Mouse (Mus musculus): ENCODE measurements at regions not wholly inside any gene's neighbourhood (a gene's known extent, or its start where the extent isn't known, plus 50 kb on each side); places are given as distances from the start of the nearest gene placed in this dataset.

DNA sequence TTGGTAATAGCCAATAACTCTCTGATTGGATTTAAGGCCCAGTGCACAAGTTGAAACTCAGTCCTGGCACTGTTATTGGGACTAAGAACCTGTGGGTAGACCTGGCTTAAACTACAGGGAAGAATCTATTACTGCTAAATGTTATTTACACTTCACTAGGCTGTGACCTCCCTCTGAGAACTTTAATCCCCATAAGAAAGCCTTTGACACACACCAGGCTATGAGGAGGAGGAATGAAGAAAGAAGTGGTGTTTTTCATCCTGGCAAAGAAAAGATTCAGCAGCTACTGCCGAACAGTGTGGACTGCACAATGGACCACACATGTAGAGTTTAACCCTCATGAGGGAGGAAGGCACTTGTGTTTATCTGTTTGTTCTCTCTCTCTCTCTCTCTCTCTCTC is 58.2 kb upstream of the Ddhd1 start:
- DNase-seq (ENCODE audit: low read depth, low spot score), result no peak
- no peaks in the 10 kb centered on the region for H3K36me3 ChIP-seq (ENCODE audit: control insufficient read depth in 1 of 2, insufficient read depth in 2 of 2, low read length in 2 of 2)
- no peaks in the 10 kb centered on the region for H3K4me1 ChIP-seq (ENCODE audit: control insufficient read depth in 1 of 2, insufficient read depth in 2 of 2, low read length in 2 of 2)
- no peak for TF ChIP-seq ZKSCAN1 (IDR thresholded peaks at IDR 0.05; ENCODE audit: low read depth, low read length)
- TF ChIP-seq NELFE (IDR thresholded peaks at IDR 0.05; ENCODE audit: low read depth, low read length), result no peak
- no peak for TF ChIP-seq MEF2A (IDR thresholded peaks at IDR 0.05; ENCODE audit: extremely low read depth, insufficient replicate concordance, low read depth, low read length, poor library complexity, severe bottlenecking)
- TF ChIP-seq MYC (IDR thresholded peaks at IDR 0.05; ENCODE audit: low read depth, low read length), result no peak
- TF ChIP-seq GABPA (IDR thresholded peaks at IDR 0.05; ENCODE audit: low read depth, low read length), result no peak
- TF ChIP-seq ZMIZ1 (IDR thresholded peaks at IDR 0.05; ENCODE audit: low read depth, low read length), result no peak
- no peaks in the 10 kb centered on the region for H3K9me3 ChIP-seq (replicated peaks; ENCODE audit: insufficient read depth, low read length)
- H3K9ac ChIP-seq (ENCODE audit: control insufficient read depth, low read depth, low read length, poor library complexity, severe bottlenecking), result no peak overlapping the region
- no peak overlapping the region for H3K4me3 ChIP-seq (ENCODE audit: control insufficient read depth in 1 of 2, insufficient read depth in 1 of 2, low read depth in 2 of 2, low read length in 2 of 2)
- no peaks in the 10 kb centered on the region for H3K27me3 ChIP-seq (ENCODE audit: control insufficient read depth in 1 of 2, insufficient read depth in 2 of 2, low read length in 2 of 2)
- H3K27ac ChIP-seq (ENCODE audit: control insufficient read depth, low read depth, low read length), result no peak overlapping the region
- H3K79me2 ChIP-seq (ENCODE audit: control insufficient read depth, insufficient read depth, low read length, poor library complexity), result no peaks in the 10 kb centered on the region

- Histone ChIP-seq H3K9ac (ENCODE audit: control insufficient read depth, low read depth, low read length, poor library complexity, severe bottlenecking) (no peak overlapping the region), H3K4me1 (ENCODE audit: control insufficient read depth in 1 of 2, insufficient read depth in 2 of 2, low read length in 2 of 2) (no peaks in the 10 kb centered on the region), H3K27ac (ENCODE audit: control insufficient read depth, low read depth, low read length) (no peak overlapping the region), H3K36me3 (ENCODE audit: control insufficient read depth in 1 of 2, insufficient read depth in 2 of 2, low read length in 2 of 2) (no peaks in the 10 kb centered on the region), H3K9me3 (replicated peaks; ENCODE audit: insufficient read depth, low read length) (no peaks in the 10 kb centered on the region), H3K27me3 (ENCODE audit: control insufficient read depth in 1 of 2, insufficient read depth in 2 of 2, low read length in 2 of 2) (no peaks in the 10 kb centered on the region; a peak in 1 of 4 replicates), H3K4me3 (ENCODE audit: control insufficient read depth in 1 of 2, insufficient read depth in 1 of 2, low read depth in 2 of 2, low read length in 2 of 2) (no peak overlapping the region), H3K79me2 (ENCODE audit: control insufficient read depth, insufficient read depth, low read length, poor library complexity) (no peaks in the 10 kb centered on the region)
- DNase-seq (ENCODE audit: low read depth, low spot score), result no peak
- TF ChIP-seq UBTF (IDR thresholded peaks at IDR 0.05; ENCODE audit: borderline replicate concordance, insufficient read depth, low read depth, low read length), result no peak
- TF ChIP-seq USF1 (IDR thresholded peaks at IDR 0.05; ENCODE audit: low read depth, low read length), result no peak
- no peak for TF ChIP-seq SMC3 (IDR thresholded peaks at IDR 0.05; ENCODE audit: low read depth, low read length)
- TF ChIP-seq BHLHE40 (IDR thresholded peaks at IDR 0.05; ENCODE audit: borderline replicate concordance, low read depth, low read length), result no peak
- TF ChIP-seq GATA1 (IDR thresholded peaks at IDR 0.05; ENCODE audit: low read depth, low read length), result no peak
- TF ChIP-seq E2F4 (IDR thresholded peaks at IDR 0.05; ENCODE audit: borderline replicate concordance, low read depth, low read length), result no peak
- no peak for TF ChIP-seq ELF1 (IDR thresholded peaks at IDR 0.05; ENCODE audit: low read depth, low read length)
- TF ChIP-seq RAD21 (IDR thresholded peaks at IDR 0.05; ENCODE audit: low read depth, low read length), result no peak
- no peak for TF ChIP-seq JUND (IDR thresholded peaks at IDR 0.05; ENCODE audit: low read depth, low read length)
- no peak for TF ChIP-seq ETS1 (IDR thresholded peaks at IDR 0.05; ENCODE audit: low read depth, low read length)
These were observed 64.9 kb upstream of the Ddhd1 start for GRCm38 (mm10) chr14:45722887-45723286.

Data from MEL (cell line).